Mouse (Mus musculus): ENCODE data around the gene Fam184b. TPM values are rescaled to one million over a fixed set of nuclear protein-coding genes. Genes with fewer than 3 reads are reported as not detected.

The Fam184b gene
- not detected for total RNA-seq (2023)

DNA sequence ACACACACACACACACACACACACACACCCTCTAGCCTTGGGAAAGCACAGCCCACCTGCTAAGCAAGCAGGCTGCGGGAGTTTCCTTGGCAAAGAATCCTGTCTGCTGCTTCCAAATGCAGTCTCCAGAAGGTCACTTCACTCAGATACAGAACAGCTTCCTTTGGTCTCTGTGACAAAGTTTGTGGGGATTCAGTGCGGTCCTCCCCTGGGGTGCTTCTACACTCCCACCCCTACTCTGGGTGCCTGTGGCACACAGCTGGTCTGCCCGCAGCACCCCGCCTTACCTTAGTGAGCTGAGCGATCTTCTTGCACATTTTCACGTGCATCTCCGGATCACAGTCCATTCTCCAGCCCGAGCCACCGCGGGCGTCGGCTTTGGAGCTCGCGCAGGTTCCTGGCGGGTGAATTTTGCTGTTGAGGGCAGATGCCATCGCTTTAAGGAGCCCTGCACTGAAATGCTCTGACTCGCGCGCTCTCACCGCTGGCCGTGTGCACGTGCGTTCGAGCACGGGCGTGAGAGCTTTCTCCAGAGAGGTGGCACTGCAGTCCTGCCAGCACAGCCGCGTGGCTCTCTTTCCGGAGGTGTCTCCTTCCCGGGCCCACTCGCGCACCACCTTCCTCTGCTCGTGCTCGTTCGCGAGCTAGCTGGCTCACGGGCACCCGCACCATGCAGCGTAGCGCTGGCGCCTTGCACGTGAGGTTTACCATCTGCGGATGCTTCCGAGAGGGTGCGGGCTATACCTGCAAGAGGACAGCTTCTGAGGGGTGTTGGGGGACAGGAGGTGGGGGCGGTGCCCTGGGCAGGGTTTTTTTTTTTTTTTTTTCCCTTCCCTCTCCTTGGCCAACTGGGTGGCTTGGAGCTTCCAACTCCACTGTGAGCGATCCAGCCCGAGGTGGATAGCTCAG is at the start of gene Fam184b:
TSS of gene Fam184b (minus strand) at position 809 of the 909 bp plus-strand sequence.

DNA sequence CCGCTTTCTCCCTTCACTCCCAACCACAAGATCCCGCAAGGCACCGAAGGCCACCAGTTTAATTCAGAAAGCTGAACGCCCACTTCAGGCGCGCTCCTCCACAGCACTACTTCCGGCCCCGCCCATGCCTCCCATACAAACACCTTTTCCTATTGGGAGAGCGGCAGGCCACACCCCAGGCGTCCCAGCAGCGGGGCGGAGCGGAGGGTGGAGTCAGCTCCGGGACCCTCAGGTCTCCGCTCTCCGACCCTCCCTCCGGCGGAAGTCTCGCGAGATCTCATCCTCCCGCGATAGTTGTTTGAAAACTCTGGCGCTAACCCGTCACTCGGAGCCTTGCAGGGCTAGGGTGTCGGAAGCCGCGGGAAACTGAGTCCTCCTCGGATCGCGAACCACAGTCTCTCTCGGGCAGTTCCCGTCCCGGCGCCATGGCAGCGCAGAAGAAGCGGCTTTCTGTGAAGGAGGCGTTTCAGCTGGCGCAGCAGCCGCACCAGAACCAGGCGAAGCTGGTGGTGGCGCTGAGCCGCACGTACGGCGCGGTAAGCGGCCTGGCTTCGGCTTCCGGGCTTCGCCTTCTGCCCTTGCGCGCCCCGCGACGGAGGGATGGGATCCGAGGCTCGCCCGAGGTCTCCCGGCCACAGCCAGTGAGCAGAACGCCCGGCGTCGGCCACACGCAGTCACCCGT is 30.3 kb upstream of the Fam184b start, which contains the start of gene Ncapg:
TSS of gene Ncapg (plus strand) at position 322 of the 682 bp plus-strand sequence.

DNA sequence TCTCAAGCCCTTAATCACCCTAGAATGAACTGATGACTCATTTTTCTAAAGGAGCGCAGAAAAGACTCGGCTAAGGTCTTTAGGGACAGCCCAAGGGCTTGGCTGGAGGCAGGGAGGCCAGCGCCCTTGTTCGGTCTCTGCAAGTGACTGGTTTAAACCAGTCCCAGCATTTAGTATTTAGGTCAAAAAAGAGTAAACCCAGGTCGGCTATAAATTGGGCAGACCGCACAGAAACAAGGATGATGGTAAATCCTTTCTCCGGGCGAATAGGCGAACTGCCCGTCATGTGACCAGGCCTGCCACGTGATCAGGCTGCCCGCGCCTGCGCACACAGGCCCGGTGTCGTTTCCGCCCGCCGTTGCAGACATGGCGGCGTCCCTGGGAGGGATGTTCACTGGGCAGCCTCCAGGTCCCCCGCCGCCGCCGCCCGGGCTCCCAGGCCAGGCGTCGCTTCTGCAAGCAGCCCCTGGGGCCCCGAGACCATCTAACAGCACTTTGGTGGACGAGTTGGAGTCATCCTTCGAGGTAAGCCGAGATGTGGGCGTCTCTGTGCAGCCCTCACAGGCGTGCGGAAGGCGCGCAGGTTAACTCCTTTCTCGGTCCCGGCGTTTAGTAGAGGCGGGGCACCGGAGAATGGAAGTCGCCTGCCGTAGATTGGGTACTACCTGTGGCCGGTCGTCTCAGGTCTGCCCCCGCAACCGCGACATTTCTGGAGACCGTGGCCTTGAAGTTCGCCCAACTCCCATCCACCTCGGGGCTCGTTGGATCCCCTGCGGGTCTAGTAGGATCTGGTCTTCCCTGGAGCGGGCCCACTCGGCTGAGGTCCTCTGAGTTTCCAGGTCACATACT is 119.2 kb downstream of the Fam184b start, which contains the start of gene Med28:
TSS of gene Med28 (plus strand) at position 270 of the 849 bp plus-strand sequence.

DNA sequence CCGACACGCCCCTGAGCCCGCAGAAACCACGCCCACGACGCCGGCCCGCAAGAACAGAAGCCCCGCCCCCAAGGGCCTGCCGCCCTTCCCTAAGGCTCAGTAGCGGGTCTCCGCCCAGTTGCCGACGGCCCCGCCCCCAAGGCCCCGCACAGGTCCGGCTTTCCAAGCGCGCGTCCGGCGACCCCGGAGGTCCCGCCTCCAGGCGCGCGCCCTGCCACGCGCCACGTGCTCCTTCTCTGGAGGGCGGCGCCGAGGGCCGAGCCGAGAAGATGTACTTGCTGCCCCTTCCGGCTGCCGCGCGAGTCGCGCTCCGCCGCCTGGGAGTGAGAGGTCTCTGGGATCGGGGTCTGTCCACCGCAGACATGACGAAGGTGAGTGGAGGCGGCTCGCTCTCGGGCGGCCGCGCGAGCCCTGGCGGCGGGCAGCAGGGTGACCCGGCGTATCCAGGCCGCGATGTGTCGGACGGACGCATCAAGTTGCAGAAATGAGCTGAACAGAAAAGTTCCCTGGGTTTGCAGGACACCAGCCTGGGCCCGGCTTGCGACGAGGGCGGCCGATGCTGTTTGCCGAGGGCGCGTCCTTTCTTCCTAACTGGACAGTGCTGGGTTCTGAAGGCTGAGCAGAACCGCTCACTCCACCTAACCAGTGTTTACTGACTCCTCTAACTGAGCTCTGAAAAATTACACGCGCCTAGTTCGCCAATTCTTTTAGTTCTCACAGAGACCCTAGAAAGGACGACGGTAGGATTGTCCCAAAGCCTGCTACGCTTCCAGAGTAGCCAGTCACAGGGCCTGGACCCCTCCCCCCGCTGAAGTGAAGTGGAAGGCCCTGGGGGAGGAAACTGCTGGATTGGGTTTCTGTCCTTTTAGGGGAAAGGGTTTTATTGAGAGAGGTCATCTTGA is 146.0 kb downstream of the Fam184b start, which contains the start of gene Lap3:
TSS of gene Lap3 (plus strand) at position 184 of the 902 bp plus-strand sequence.

Other genes starting within 250 kb of the Fam184b start
- gene Qdpr, start 189.4 kb downstream of the Fam184b start, total RNA-seq (2023) = 10 to 100 TPM; 34.6 to 38.9 TPM
- gene Clrn2, start 185.9 kb downstream of the Fam184b start, total RNA-seq (2023) = not detected
- 100 to 1,000 TPM in 1 of 2 experiments, 10 to 100 TPM in 1; 97.1 to 116 TPM for gene Lap3, start 146.2 kb downstream of the Fam184b start, total RNA-seq (2023)
- 10 to 100 TPM; 80.3 to 81.7 TPM for gene Med28, start 119.4 kb downstream of the Fam184b start, total RNA-seq (2023)
- 1 to 10 TPM; 1.7 TPM for gene Ncapg, start 30.3 kb upstream of the Fam184b start, total RNA-seq (2023)
- gene Lcorl, start 218.0 kb upstream of the Fam184b start, total RNA-seq (2023) = 10 to 100 TPM; 33.2 to 33.9 TPM